Mouse (Mus musculus) liver, embryonic 11.5 days (tissue): ENCODE measurements around the gene Cd69. TPM values are rescaled to one million over a fixed set of nuclear protein-coding genes. Genes with fewer than 3 reads are reported as not detected.

Source experiments
- ATAC-seq: fragments of 200-750 bp; cut with Nextera tagmentation; replicated peaks from 2 replicates; pipeline ENCODE4 v1.8.0; 2017; ENCODE audit warnings: moderate number of reproducible peaks, mild to moderate bottlenecking, moderate TSS enrichment, moderate library complexity; ENCODE audit not compliant: low FRiP score
- DNase-seq: peaks from one replicate; pipeline ENCODE4 v3.0.0-alpha.2; 2017; ENCODE audit warnings: low spot score
- H3K27ac ChIP-seq: fragments of 300-500 bp; sonication (generic); 2 replicates; pipeline ENCODE4 v1.5.1; 2014; ENCODE audit warnings: mild to moderate bottlenecking, low read depth, low read length, control low read depth
- H3K27me3 ChIP-seq: fragments of 300-500 bp; sonication (generic); replicated peaks from 2 replicates; pipeline ENCODE4 v1.6.1; 2014; ENCODE audit warnings: low read length, mixed read lengths; ENCODE audit not compliant: control insufficient read depth, insufficient read depth
- H3K36me3 ChIP-seq: fragments of 300-500 bp; sonication (generic); 2 replicates; pipeline ENCODE4 v1.6.1; 2014; ENCODE audit warnings: mild to moderate bottlenecking, low read length, moderate library complexity, mixed read lengths; ENCODE audit not compliant: control insufficient read depth, insufficient read depth
- H3K4me1 ChIP-seq: fragments of 300-500 bp; sonication (generic); replicated peaks from 2 replicates; pipeline ENCODE4 v1.6.1; 2014; ENCODE audit warnings: low read length, mixed read lengths; ENCODE audit not compliant: control insufficient read depth, insufficient read depth
- H3K4me2 ChIP-seq: fragments of 300-500 bp; sonication (generic); 2 replicates; pipeline ENCODE4 v1.6.1; 2014; ENCODE audit warnings: mild to moderate bottlenecking, control low read depth, moderate library complexity
- H3K4me3 ChIP-seq: fragments of 300-500 bp; sonication (generic); 2 replicates; pipeline ENCODE4 v1.5.1; 2014; ENCODE audit warnings: low read depth, low read length, control low read depth
- H3K9ac ChIP-seq: fragments of 300-500 bp; sonication (generic); 2 replicates; pipeline ENCODE4 v1.6.1; 2014; ENCODE audit warnings: low read depth, low read length, control low read depth
- H3K9me3 ChIP-seq: fragments of 300-500 bp; sonication (generic); 2 replicates; pipeline ENCODE4 v1.6.1; 2016; ENCODE audit warnings: low read length, inconsistent platforms, mixed read lengths; ENCODE audit not compliant: control insufficient read depth
- WGBS: fragments of 180-500 bp; shearing (Covaris S2); extraction: QIAGEN DNeasy Blood & Tissue Kit; methylation state at CpG from one replicate; pipeline ENCODE4 v1.1.7; 2014; 5-methylcytosine and 5-hydroxymethylcytosine counted together
- polyA plus RNA-seq: library from polyadenylated mRNA; unstranded; fragments of >200 nt; fragmentation: Nextera tagmentation; extraction: Ambion mirVana; gene quantifications from 2 replicates; pipeline ENCODE4 v1.2.1, GENCODE M21; 2014

Cd69 gene
- polyA plus RNA-seq, 1 experiment from 2014 or later = 1.1 TPM

DNA sequence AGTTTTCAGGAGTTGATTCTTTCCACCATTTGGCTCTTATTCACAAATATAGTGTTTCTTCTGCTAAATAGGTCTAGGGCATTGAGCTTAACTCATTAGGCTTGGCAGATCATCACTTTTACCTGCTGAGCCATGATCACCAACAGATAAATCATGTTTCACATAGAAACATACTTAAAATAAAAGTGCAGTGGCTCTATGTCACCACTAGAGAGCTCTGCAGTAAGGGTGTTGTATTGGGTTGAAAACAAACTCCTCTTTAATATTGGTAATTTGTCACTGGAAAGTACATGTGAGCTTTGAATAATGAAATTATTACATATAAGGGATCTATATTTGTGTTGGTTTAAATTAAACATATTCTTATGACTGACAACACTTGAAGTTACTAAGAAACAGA is 15.2 kb downstream of the Cd69 start:
- H3K4me3 ChIP-seq = no peak overlapping the region
- ATAC-seq (no peak; the same call in 1 of the 2 replicates), DNase-seq (no peak)
- no peaks in the 10 kb centered on the region for H3K27me3 ChIP-seq
- no peaks in the 10 kb centered on the region for H3K9me3 ChIP-seq
- H3K4me1 ChIP-seq = no peaks in the 10 kb centered on the region
- no peaks in the 10 kb centered on the region for H3K36me3 ChIP-seq
- no peak overlapping the region for H3K27ac ChIP-seq
- H3K9ac ChIP-seq = no peak overlapping the region
- no peak overlapping the region for H3K4me2 ChIP-seq

DNA sequence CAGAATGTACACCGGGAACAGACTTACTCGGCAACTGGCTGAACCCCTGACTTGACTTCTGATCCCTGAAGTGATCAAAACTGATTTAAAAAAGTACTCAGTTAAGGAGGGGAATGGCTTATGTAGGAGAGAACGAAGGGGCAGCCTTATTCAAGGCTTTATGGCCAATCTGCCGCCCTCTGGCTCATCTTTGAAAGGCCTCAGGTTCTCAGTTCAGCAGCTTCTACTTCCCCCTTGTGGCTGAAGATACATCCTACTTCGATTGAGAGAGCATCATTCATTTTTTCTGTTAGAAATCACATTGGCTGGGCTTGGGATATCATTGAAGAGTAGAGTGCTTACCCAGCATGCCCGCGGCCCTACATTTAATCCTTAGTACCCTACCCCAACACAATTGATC is 19.2 kb downstream of the Cd69 start:
- no peaks in the 10 kb centered on the region for H3K27me3 ChIP-seq
- no peak overlapping the region for H3K9ac ChIP-seq
- WGBS = 53% methylated on average over 7 of the region's 7 CpGs
- ATAC-seq (no peak), DNase-seq (no peak)
- no peaks in the 10 kb centered on the region for H3K36me3 ChIP-seq
- H3K4me3 ChIP-seq = no peak overlapping the region
- H3K4me1 ChIP-seq = no peaks in the 10 kb centered on the region
- no peak overlapping the region for H3K27ac ChIP-seq
- no peak overlapping the region for H3K4me2 ChIP-seq
- H3K9me3 ChIP-seq = no peaks in the 10 kb centered on the region

DNA sequence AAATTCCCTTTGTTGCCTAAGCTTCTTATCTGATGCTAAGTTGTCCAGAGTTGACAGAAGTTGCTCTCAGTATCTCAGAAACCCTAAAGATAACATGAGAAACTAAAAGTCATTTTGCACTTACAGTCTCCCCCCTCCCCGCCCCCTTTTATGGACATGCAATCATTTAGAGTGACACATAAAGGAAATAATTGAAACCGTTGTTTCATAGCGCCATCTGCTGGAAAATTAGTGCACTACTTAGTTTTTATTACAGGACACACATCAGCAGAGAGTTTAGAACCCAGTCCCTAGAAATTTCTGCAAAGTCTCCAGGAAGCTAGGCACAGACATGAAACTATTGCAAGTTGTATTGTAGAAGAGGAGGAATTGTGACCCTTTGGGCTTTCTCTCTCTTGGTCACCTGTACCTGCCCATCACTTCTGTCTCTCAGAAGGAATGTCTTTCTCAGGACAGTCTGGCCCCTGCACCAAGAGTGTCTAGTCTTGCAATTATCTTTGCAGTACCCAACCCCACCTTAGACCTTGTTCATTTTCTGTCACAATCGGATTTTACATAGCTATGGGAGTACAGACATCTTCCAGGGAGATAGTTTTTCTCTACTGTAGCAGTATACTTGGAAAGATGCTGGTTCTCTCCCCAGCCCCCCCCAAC is 20.2 kb downstream of the Cd69 start:
- H3K27me3 ChIP-seq = no peaks in the 10 kb centered on the region
- H3K27ac ChIP-seq = no peak overlapping the region
- H3K4me3 ChIP-seq = no peak overlapping the region
- ATAC-seq (peak; percentile 34), DNase-seq (no peak)
- H3K4me1 ChIP-seq = no peaks in the 10 kb centered on the region
- no peaks in the 10 kb centered on the region for H3K9me3 ChIP-seq
- no peak overlapping the region for H3K4me2 ChIP-seq
- H3K36me3 ChIP-seq = no peaks in the 10 kb centered on the region
- H3K9ac ChIP-seq = no peak overlapping the region
- 10% methylated on average over 4 of the region's 4 CpGs for WGBS

- Histone ChIP-seq H3K27ac (no peak overlapping the region), H3K4me3 (no peak overlapping the region), H3K36me3 (no peaks in the 10 kb centered on the region), H3K27me3 (no peaks in the 10 kb centered on the region), H3K4me2 (no peak overlapping the region), H3K9me3 (no peaks in the 10 kb centered on the region), H3K4me1 (no peaks in the 10 kb centered on the region), H3K9ac (no peak overlapping the region)
- no peak for ATAC-seq
- 71% methylated on average over 4 of the region's 4 CpGs for WGBS
- no peak for DNase-seq
Observed at GRCm38 (mm10) chr6:129254314-129254713, 20.9 kb downstream of the Cd69 start.

DNA sequence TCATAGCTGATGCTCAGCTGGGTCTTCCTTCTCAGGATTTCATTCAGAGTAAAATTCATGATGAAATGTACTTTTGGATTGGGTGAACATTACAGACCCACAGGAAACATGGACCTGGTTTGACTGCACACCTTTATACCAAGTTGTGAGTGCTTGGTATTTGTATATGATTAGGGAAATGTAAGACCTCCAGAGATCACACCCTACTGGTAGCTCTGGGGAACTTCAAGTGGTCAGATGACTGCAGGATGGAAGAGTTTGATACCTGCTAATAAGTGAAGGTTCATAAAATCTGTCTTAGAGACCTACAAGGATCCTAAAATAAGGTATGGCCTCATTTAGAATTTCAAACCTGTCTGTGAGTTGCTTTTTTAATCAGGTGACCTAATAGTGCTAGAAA is 27.0 kb downstream of the Cd69 start:
- H3K9ac ChIP-seq = no peak overlapping the region
- H3K36me3 ChIP-seq = no peaks in the 10 kb centered on the region
- H3K4me1 ChIP-seq = no peaks in the 10 kb centered on the region
- no peak overlapping the region for H3K27ac ChIP-seq
- no peak overlapping the region for H3K4me2 ChIP-seq
- H3K9me3 ChIP-seq = no peaks in the 10 kb centered on the region
- ATAC-seq (no peak), DNase-seq (no peak)
- no peak overlapping the region for H3K4me3 ChIP-seq
- H3K27me3 ChIP-seq = no peaks in the 10 kb centered on the region

- H3K4me2 ChIP-seq = no peak overlapping the region
- H3K9ac ChIP-seq = no peak overlapping the region
- no peak overlapping the region for H3K4me3 ChIP-seq
- no peaks in the 10 kb centered on the region for H3K9me3 ChIP-seq
- no peaks in the 10 kb centered on the region for H3K4me1 ChIP-seq
- no peaks in the 10 kb centered on the region for H3K27me3 ChIP-seq
- no peak for DNase-seq
- no peak for ATAC-seq
- no peaks in the 10 kb centered on the region for H3K36me3 ChIP-seq
- 67% methylated on average over 1 of the region's 1 CpGs for WGBS
- H3K27ac ChIP-seq = no peak overlapping the region
Observed at GRCm38 (mm10) chr6:129246992-129247391, 28.2 kb downstream of the Cd69 start.

DNA sequence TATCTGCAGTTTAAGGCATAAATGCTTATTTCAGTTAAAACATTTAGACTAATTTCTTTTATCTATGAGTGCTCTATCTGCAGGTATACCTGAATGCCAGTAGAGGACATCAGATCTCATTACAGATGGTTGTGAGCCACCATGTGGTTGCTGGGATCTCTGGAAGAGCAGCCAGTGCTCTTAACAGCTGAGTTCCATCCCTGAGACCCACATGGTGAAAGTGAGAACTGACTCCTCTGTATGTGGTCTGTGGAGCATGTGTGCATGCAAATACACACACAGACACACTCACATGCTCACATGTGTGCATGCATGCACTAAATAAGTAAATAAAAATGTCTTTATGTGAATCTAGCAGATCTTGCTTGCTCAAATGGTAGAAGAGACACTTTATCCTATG is 29.4 kb downstream of the Cd69 start:
- DNase-seq (no peak), ATAC-seq (no peak)
- Histone ChIP-seq H3K9ac (no peak overlapping the region), H3K4me3 (no peak overlapping the region), H3K4me2 (no peak overlapping the region), H3K27me3 (no peaks in the 10 kb centered on the region), H3K36me3 (no peaks in the 10 kb centered on the region), H3K9me3 (no peaks in the 10 kb centered on the region), H3K27ac (no peak overlapping the region), H3K4me1 (no peaks in the 10 kb centered on the region)

DNA sequence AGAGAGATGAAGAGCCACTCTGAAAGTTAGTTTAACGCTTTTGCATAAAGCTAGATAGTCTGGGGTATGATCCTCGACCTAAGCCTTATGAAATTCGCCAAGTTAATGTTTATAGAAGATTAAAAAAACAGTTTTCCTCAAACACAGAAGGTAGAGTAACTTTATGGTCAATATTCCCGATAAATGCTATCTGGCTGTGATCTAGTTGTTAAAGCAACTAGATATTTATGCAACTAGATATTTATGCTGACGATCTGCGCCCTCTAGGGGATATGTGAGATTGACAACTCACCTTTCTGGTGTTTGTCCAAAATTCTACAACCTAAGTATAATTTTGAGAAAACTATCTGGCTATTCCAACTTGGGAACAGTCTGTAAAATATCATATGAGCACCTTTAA is 33.3 kb downstream of the Cd69 start:
- Histone ChIP-seq H3K36me3 (no peaks in the 10 kb centered on the region), H3K27me3 (no peaks in the 10 kb centered on the region), H3K4me3 (no peak overlapping the region), H3K27ac (no peak overlapping the region), H3K9ac (no peak overlapping the region), H3K4me2 (no peak overlapping the region), H3K4me1 (0 out of 2 replicates have a peak, but pooled peaks cover 5% of the 10 kb centered on the region), H3K9me3 (no peaks in the 10 kb centered on the region)
- WGBS = 57% methylated on average over 6 of the region's 6 CpGs
- ATAC-seq = no peak
- no peak for DNase-seq

DNA sequence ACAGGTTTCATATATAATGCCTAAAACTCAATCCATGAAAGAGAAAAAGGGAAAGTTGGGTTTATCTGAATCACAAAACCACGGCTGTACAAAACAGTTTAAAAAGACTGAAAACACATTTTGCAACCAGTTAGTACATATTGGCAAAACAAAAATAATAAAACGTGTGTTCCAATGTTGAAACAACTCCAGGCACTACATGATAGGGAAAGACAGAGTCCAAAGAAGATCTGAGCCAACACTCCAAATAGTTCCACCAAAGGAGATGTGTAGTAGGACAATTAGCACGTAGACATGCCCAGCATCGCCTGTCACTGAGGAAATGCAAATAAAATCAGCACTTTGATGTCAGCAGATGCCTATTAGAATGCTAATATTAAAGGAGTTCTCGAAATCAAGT is 33.8 kb downstream of the Cd69 start:
- H3K27me3 ChIP-seq = no peaks in the 10 kb centered on the region

More for the DNA sequence above, 33.8 kb downstream of the Cd69 start:
- Histone ChIP-seq H3K4me3 (no peak overlapping the region), H3K9me3 (no peaks in the 10 kb centered on the region), H3K36me3 (no peaks in the 10 kb centered on the region), H3K9ac (no peak overlapping the region), H3K4me2 (no peak overlapping the region), H3K4me1 (0 out of 2 replicates have a peak, but pooled peaks cover 5% of the 10 kb centered on the region), H3K27ac (no peak overlapping the region)
- DNase-seq (no peak), ATAC-seq (no peak)
- WGBS = 60% methylated on average over 5 of the region's 5 CpGs
